Mouse (Mus musculus) G1E (cell line): ENCODE measurements around the gene Gm28308. TPM values are rescaled to one million over a fixed set of nuclear protein-coding genes. Genes with fewer than 3 reads are reported as not detected.

Source experiments
- ATAC-seq: 2 replicates; pipeline ENCODE4 v1.8.0; 2016; ENCODE audit warnings: mild to moderate bottlenecking; ENCODE audit not compliant: insufficient number of reproducible peaks, poor library complexity, low FRiP score, severe bottlenecking; ENCODE audit errors: extremely low read depth
- DNase-seq: peaks from one replicate; pipeline ENCODE4 v3.0.0; 2012; ENCODE audit warnings: low spot score
- H3K27me3 ChIP-seq: 2 replicates; pipeline ENCODE4 v1.6.1; 2012; ENCODE audit warnings: mild to moderate bottlenecking, low read length, inconsistent platforms; ENCODE audit not compliant: insufficient read depth
- H3K36me3 ChIP-seq: replicated peaks from 2 replicates; pipeline ENCODE3; 2012; ENCODE audit warnings: mild to moderate bottlenecking, inconsistent platforms
- H3K4me1 ChIP-seq: 2 replicates; pipeline ENCODE4 v1.6.1; 2012; ENCODE audit warnings: low read depth, low read length, inconsistent platforms, mixed read lengths; ENCODE audit not compliant: insufficient read depth
- H3K4me3 ChIP-seq: 2 replicates; pipeline ENCODE4 v1.5.1; 2012; ENCODE audit warnings: low read depth, mild to moderate bottlenecking, inconsistent platforms, low read length, moderate library complexity, mixed read lengths
- H3K9me3 ChIP-seq: replicated peaks from 2 replicates; pipeline ENCODE4 v1.6.1; 2012; ENCODE audit warnings: inconsistent platforms
- CTCF ChIP-seq: IDR thresholded peaks from 2 replicates; pipeline ENCODE4 v1.5.1; 2012; ENCODE audit warnings: low read depth, low read length, inconsistent platforms, mixed read lengths
- GATA1 ChIP-seq: IDR thresholded peaks from 2 replicates; pipeline ENCODE4 v1.6.1; 2012; ENCODE audit warnings: borderline replicate concordance, low read length, inconsistent platforms, mixed read lengths
- GATA2 ChIP-seq: IDR thresholded peaks from 2 replicates; pipeline ENCODE4 v1.6.1; 2012; ENCODE audit warnings: low read depth, low read length, inconsistent platforms, borderline replicate concordance
- POLR2AphosphoS5 ChIP-seq: IDR thresholded peaks from 2 replicates; pipeline ENCODE4 v1.6.1; 2012; ENCODE audit warnings: low read depth, low read length, inconsistent platforms; ENCODE audit not compliant: insufficient replicate concordance
- TAL1 ChIP-seq: conservative IDR thresholded peaks from 2 replicates; pipeline ENCODE4 v1.6.1; 2012; ENCODE audit warnings: low read depth, low read length, inconsistent platforms, mixed read lengths
- polyA plus RNA-seq: library from polyadenylated mRNA; stranded (reverse); fragments of >175 nt; gene quantifications from 2 replicates; pipeline ENCODE4 v1.2.3, GENCODE M21; 2012
- total RNA-seq, 2 experiments: library from RNA; stranded (forward) in 1 of 2; stranded (reverse) in 1 of 2; fragments of 200-1000 nt in 1 of 2; fragments of >200 nt in 1 of 2; fragmentation: Nextera tagmentation in 1 of 2; gene quantifications; 2 replicates each; pipeline ENCODE4 v1.2.3; 2014 to 2017

Gm28308 gene
- total and polyA plus RNA-seq, 3 experiments: not detected

- Histone ChIP-seq H3K9me3 (no peaks in the 10 kb centered on the region), H3K4me1 (no peaks in the 10 kb centered on the region), H3K27me3 (peaks cover 12% of the 10 kb centered on the region), H3K4me3 (no peak overlapping the region), H3K36me3 (no peaks in the 10 kb centered on the region)
- ATAC-seq (no peak), DNase-seq (no peak)
- TF ChIP-seq TAL1 (no peak), GATA2 (no peak), GATA1 (no peak), CTCF (no peak), POLR2AphosphoS5 (no peak)
Observed at GRCm38 (mm10) chr6:52153270-52153669, 59.9 kb downstream of the Gm28308 start.

DNA sequence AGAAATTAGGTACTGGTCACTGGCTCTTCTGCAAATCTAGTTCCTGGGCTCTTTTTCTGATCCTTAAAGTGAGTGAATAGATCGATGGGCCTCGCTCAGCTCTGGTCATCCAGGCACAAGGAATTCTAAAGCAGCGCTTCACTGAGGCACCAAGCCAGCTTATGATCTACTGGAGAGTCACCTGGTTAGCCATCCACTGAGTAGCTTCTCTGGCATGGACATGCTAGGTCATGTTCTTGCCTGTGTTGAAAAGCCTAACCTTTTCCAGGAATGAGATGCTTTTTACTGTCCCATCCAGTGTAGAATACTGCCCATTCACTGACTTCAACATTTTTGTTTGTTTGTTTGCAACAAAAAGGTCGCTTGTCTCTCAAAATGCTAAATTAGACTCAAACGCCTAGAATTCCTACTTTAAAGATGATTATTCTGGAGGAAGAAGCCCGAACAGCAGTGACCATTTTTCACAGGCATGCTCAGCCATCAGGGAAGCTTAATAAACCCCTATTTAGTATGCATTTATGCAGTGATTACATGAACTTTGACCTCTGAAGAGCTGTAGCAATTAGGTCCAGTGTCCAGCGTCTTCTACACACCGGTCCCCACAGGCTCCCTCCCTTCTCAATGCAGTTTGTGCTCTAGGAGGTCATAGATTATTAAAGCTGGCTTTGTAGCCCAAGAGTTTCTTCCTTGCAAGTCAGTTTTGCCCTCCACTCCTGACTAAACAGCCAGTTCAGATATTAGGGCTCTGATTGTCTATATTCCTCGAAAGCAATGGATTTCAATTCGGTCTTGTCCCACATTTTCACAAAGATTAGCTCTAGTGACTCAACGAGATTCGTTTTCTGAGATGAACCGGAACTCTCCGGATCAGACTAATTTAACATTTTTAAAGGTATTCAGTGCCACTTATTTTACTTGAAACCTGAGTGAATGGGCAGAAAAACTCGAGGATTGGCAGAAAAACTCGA, 60.6 kb downstream of the Gm28308 start:
- H3K36me3 ChIP-seq: no peaks in the 10 kb centered on the region
- ATAC-seq (no peak), DNase-seq (no peak)
- H3K4me1 ChIP-seq: no peaks in the 10 kb centered on the region
- TF ChIP-seq TAL1 (no peak), GATA2 (no peak), POLR2AphosphoS5 (no peak), GATA1 (no peak), CTCF (no peak)
- peaks cover 12% of the 10 kb centered on the region for H3K27me3 ChIP-seq
- no peaks in the 10 kb centered on the region for H3K9me3 ChIP-seq
- no peak overlapping the region for H3K4me3 ChIP-seq

- TF ChIP-seq CTCF: no peak
- Histone ChIP-seq H3K4me3 (no peak overlapping the region), H3K36me3 (no peaks in the 10 kb centered on the region), H3K4me1 (no peaks in the 10 kb centered on the region), H3K9me3 (no peaks in the 10 kb centered on the region), H3K27me3 (peaks cover 9% of the 10 kb centered on the region)
- DNase-seq (no peak), ATAC-seq (no peak)
Observed at GRCm38 (mm10) chr6:52151571-52151970, 61.6 kb downstream of the Gm28308 start.

DNA sequence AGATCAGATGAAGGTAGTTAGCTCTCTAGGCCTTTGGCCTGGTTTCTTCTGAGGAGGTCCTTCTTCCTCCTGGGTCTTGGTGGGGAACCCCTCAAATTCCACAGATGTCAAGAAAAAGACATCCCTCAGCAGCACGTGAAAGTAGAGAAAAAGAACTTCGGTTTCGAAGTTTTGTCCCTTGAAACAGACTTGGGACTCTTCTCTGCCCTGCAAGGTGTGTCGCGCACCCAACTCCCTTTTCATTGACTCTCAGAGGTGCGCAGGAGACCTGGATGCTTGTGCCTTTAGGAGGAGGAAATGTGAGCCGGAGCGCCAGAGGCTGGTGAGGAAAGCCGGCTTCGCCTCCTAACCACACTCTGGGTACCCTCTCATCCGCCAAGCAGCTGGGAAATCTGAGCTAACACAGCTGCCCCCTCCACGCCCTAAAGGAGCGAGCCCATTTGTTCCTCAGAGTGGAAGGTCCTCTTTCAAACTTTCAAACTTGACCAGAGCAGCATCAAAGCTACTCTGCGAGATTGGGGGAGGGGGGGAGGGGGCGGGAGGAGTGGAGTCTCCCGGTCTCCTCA, 62.7 kb downstream of the Gm28308 start:
- no peak for TF ChIP-seq GATA1
- no peak for TF ChIP-seq TAL1
- Histone ChIP-seq H3K27me3 (peaks cover 9% of the 10 kb centered on the region), H3K36me3 (no peaks in the 10 kb centered on the region), H3K9me3 (no peaks in the 10 kb centered on the region), H3K4me3 (no peak overlapping the region), H3K4me1 (no peaks in the 10 kb centered on the region)
- DNase-seq (no peak), ATAC-seq (no peak)

- no peaks in the 10 kb centered on the region for H3K36me3 ChIP-seq
- no peaks in the 10 kb centered on the region for H3K9me3 ChIP-seq
- H3K4me3 ChIP-seq: no peak overlapping the region
- TF ChIP-seq GATA1: no peak
- no peak for TF ChIP-seq POLR2AphosphoS5
- no peak for TF ChIP-seq GATA2
- no peak for TF ChIP-seq CTCF
- no peak for TF ChIP-seq TAL1
- H3K4me1 ChIP-seq: no peaks in the 10 kb centered on the region
- H3K27me3 ChIP-seq: no peaks in the 10 kb centered on the region
- DNase-seq (no peak), ATAC-seq (no peak)
Observed at GRCm38 (mm10) chr6:52139115-52139514, 74.0 kb downstream of the Gm28308 start.

- DNase-seq (no peak), ATAC-seq (no peak)
- no peaks in the 10 kb centered on the region for H3K9me3 ChIP-seq
- no peaks in the 10 kb centered on the region for H3K27me3 ChIP-seq
- no peak for TF ChIP-seq POLR2AphosphoS5
- TF ChIP-seq TAL1: no peak
- no peak for TF ChIP-seq GATA1
- TF ChIP-seq CTCF: no peak
- no peak for TF ChIP-seq GATA2
- H3K4me1 ChIP-seq: no peaks in the 10 kb centered on the region
- H3K36me3 ChIP-seq: no peaks in the 10 kb centered on the region
- no peak overlapping the region for H3K4me3 ChIP-seq
Observed at GRCm38 (mm10) chr6:52138576-52138975, 74.6 kb downstream of the Gm28308 start.
